Mouse (Mus musculus): ENCODE results near the gene Tmem184b. TPM values are rescaled to one million over a fixed set of nuclear protein-coding genes. Genes with fewer than 3 reads are reported as not detected.
A peak's percentile ranks its signal among the peaks of the same experiment; 100 is the strongest.

Tmem184b gene
- total RNA-seq, 2 experiments from 2014 or later, result 51.4 to 56.6 TPM

DNA sequence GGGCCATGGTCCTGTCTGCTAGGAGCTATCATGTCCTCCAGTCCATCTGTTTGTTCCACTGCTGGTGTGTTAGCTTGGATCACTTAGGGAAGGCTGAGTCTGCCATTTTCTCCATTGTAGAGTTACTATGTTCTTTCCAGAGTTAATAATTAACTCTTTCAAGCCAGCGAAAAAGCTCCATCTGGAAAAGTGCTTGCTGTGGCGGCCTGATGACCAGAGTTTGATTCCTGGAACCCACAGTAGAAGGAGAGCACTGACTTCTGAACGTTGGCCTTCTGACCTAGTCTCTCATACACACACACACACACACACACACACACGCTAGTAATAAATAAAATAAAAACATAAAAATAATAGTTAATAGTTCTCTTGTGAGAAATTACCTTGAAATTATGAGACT, 58.7 kb downstream of the Tmem184b start:
- DNase-seq, result no peak

DNA sequence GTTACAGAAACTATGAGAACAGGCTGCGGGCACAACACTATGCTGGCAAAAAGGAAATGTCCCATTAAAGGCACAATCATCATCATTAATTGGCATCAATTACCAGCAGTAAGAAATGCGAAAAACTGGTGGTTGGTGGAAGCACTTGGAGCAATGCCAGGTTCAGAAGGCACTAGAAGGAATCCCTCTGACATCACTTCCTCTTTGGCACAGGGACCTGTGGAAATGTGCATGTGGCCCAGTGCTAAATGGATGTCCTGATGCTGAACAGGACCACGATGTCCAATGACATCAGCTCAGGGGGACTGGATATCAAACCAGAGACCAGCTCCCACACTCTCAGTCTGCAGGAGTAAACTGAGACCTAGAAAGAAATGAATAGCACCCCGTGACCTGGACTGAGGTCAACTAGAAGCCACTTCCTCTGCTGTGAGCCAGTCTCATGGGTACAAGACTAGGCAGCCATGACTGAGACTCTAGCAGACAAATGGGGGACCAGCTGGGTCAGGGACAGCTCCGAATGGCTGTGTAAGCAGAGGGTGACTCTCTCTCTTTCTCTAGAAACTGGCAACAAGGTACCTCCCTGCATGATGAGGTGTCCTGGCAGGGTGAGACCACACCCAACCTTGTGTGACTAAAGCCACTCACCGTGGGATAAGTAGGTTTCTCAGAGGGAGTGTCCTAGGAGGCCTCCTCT, 60.6 kb downstream of the Tmem184b start:
- DNase-seq, result no peak

DNA sequence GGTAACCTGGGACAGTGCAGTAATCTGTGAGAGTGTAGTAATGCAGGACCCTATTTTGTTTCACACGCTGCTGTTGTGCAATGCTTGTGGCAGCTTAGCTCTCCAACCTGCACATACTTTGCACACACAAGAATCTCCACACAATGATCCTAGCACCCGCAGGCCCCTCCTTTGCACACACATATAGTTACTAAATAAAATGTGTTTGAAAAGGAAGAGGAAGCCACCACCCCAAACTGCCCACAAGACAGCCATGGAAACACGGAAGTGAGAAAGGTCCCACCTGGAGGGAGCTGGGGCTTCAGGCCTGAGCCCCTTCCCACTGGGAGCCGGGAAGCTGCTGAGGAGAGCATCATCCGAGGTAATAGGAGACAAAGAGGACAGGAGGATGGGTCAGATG, 64.4 kb downstream of the Tmem184b start:
- DNase-seq, result no peak

- DNase-seq, result no peak
These were observed 68.2 kb downstream of the Tmem184b start for GRCm38 (mm10) chr15:79335061-79335655.

DNA sequence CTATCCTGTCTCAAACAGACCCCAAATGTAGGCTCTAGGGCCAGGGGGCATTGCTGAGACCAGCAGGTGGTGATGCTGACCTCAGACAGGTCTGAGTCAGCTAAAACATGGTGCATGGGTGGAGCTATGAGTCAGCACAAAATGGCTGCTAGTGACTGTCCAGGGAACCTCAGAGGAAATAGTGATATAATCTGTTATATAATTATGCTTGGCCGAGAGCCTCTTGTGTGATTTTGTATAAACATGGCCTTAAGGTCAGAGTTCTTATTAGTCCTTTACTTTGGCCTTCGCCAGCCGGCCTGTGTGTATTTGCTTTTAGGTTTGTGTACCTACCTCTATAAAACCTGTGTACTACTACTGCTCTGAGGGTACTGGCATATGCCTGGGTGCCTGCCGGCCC, 70.0 kb downstream of the Tmem184b start:
- DNase-seq, result no peak

DNA sequence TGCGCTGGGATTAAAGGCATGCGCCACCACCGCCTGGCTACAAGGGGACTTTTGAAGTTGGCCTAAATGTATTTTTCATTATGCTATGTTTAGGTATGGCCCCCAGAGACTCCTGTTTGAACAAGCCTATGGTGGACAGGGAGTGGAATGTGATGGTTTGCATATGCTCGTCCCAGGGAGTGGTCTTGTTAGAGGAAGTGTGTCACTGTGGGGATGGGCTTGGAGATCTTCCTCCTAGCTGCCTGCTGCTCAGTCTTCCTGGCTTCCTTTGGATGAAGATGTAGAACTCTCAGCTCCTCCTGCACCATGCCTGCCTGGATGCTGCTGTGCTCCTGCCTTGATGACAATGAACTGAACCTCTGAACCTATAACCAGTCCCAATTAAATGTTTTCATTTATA, 72.8 kb downstream of the Tmem184b start:
- DNase-seq, result no peak

DNA sequence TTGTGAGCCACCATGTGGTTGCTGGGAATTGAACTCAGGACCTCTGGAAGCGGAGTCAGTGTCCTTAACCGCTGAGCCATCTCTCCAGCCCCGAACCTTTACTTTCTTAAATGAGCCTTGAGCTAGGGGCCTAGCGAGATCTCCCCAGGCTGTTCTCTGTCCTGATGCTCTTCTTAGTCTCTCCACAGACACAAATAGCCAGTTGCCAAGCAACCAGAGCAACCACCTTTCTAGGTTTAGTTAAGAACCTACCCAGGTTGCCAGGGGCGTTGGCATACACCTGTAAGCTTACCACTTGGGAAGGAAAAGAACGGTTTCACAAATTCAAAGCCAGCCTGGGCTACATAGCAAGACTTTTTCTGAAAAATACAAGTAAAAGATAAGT, 73.4 kb downstream of the Tmem184b start:
- no peak for DNase-seq

- DNase-seq, result no peak
These were observed 73.9 kb downstream of the Tmem184b start for GRCm38 (mm10) chr15:79329346-79329978.

DNA sequence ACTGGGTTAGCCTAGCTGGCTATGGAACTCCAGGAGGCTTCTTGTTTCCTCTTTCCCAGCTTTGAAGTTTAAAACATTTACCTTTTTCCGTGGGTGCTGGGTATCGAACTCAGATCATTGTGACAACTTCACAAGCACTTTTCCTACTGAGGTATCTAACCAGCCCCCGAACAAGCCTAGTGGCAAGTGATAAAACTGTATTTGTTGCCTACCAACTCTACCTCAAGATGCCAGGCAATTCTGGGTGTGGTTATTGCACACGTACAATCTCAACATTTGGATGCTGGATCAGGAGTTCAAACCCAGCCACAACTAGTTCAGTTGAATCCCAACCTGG, 74.5 kb downstream of the Tmem184b start:
- no peak for DNase-seq

- DNase-seq, result peak; percentile 99
These were observed 75.1 kb downstream of the Tmem184b start, which contains the start of gene Pla2g6 for GRCm38 (mm10) chr15:79328058-79328938. Gene Pla2g6, minus strand, starts transcription at chr15:79328390.

- DNase-seq, result peak; percentile 54
These were observed 76.1 kb downstream of the Tmem184b start for GRCm38 (mm10) chr15:79326971-79327961.

GRCm38 (mm10) chr15:79326264-79326663, 77.1 kb downstream of the Tmem184b start:
- DNase-seq, result peak; percentile 53

- DNase-seq, result no peak
These were observed 77.6 kb downstream of the Tmem184b start for GRCm38 (mm10) chr15:79325742-79326141.

DNA sequence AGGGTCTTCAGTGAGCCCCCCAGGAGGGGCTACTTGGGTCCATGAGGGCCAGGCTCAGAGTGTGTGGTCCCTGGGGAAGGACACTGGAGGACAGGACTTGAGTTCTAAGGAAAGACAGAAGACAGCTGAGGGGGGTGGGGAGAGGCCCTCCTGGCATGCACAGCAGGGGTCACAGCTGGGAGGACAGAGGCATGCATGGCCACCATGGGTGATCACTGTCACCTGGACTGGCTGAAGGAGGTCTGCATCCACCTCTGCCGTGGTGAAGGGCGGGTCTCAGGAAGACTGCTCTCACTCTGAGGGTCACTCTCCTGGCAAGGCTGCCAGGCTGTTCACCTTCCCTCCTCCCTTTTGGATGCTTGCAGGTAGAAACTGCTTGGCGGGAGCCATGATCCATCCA, 79.0 kb downstream of the Tmem184b start:
- DNase-seq, result no peak

- no peak for DNase-seq
These were observed 79.6 kb downstream of the Tmem184b start for GRCm38 (mm10) chr15:79323791-79324155.

GRCm38 (mm10) chr15:79322991-79323790, 80.2 kb downstream of the Tmem184b start:
- DNase-seq, result peak; percentile 84

DNA sequence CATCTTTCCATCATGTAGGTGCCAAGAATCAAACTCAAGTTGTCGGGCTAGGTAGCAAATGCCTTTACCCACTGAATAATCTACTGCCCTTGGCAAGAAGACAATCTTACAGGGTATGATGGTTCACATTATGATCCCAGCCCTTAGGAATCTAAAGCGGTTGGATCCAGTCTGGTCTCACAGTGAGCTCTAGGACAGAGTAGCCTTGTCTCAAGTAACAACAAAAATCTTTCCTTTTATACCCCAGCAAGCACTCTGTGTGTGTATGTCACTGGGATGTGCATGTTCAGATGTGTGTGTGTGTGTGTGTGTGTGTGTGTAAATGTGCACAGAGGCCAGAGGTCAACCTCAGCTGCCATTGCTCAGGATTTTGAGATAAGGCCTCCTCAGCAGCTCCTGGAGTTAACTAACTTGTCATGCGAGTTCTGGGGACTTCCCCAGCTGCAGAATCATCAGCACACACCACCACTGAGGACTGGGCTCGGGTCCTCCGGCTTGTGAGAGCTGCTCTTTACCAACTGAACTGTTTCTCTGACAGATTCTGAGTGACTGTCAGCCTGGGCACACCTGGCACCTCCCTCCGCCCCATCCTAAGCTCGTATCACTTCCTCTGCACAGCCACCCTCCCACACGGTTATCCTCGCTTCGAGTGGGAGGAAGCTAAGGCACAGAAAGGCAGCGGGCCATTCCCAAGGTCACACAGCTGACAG, 80.9 kb downstream of the Tmem184b start:
- no peak for DNase-seq

DNA sequence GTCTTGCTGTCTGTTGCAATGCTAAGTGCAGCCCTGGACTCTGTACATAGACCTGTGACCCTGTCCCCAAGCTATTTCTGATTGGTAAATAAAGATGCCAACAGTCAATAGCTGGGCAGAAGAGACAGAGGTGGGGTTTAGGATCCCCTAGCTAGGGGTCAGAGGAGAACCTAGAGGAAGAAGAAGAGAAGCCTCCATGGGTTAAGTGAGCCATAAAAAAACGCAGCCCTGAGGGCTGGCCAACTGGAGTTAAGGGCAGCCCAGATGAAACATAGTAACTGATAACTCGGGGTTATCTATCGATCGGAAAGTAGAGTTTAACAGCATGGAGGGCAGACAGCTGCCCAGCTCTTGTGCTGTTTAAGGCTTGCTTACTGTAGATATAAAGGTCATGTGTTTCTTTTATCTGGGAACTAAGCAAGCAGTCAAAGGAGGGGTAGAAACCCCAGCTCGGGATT, 81.6 kb downstream of the Tmem184b start:
- no peak for DNase-seq

- no peak for DNase-seq
These were observed 89.5 kb downstream of the Tmem184b start for GRCm38 (mm10) chr15:79313848-79314369.
